Mouse (Mus musculus): ENCODE results near the gene Emx1. TPM values are rescaled to one million over a fixed set of nuclear protein-coding genes. Genes with fewer than 3 reads are reported as not detected.
"Not testable (repeated sequence)": the region's sequence is repeated elsewhere in the genome, so short reads cannot be mapped to it uniquely, and the experiment has no call there.

The Emx1 gene
- not detected in 2 replicates for polyA plus RNA-seq (2015; fragmentation: Nextera tagmentation; extraction: Ambion mirVana)

DNA sequence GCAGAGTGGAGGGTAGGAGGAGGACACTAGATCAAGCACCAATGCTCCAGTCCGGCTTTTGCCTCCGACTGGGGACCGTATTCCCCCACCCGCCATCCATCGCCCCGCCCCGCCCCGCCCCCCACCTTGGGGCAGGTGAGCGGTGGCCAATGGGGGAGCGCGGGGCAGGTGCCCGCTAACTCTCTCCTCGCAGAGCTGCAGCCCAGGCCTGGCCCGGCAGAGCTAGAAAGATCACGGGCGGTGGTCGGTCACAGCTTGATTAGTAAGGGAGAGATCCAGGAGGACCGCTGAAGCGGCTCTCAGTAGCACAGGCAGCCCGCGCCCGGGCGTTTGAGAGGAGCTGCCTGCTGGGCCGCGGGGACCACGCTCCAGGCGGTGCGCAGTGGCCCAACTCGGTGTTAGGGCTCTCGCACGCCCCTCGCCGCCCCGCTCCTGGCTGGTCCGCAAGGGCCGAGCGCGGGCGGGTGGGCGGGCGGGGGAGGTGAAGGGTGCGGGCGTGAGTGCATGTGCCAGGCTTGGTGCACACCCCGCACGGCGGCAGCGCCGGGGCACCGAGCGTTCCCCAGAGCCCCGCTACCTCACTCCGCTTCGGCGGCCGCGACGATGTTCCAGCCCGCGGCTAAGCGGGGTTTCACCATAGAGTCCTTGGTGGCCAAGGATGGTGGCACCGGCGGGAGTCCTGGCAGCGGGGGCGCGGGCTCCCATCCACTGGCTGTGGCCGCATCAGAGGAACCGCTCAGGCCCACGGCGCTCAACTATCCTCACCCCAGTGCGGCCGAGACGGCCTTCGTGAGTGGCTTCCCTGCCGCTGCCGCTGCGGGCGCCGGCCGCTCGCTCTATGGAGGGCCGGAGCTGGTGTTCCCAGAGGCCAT, at the start of gene Emx1:
Gene Emx1 (plus strand): TSS at position 99 of the 872 bp plus-strand sequence.
- under 1% methylated on average over 58 of the region's 81 CpGs for WGBS
- Histone ChIP-seq H3K4me2 (ENCODE audit: low read depth, low read length) (peak within 1 kb of the TSS; percentile 62), H3K4me1 (replicated peaks; ENCODE audit: control insufficient read depth, insufficient read depth, low read length) (peaks cover 19% of the 10 kb centered on the region), H3K36me3 (ENCODE audit: control insufficient read depth, insufficient read depth, low read length) (no peaks in the 10 kb centered on the region), H3K9me3 (ENCODE audit: control insufficient read depth, low read length) (no peaks in the 10 kb centered on the region), H3K9ac (ENCODE audit: low read length) (no peak within 1 kb of the TSS), H3K27ac (ENCODE audit: low read length) (no peak within 1 kb of the TSS), H3K27me3 (ENCODE audit: control insufficient read depth, insufficient read depth, low read depth, low read length) (peaks cover 82% of the 10 kb centered on the region), H3K4me3 (ENCODE audit: low read length) (peak within 1 kb of the TSS; percentile 45)
- peak; percentile 72 for ATAC-seq (ENCODE audit: low read depth)

DNA sequence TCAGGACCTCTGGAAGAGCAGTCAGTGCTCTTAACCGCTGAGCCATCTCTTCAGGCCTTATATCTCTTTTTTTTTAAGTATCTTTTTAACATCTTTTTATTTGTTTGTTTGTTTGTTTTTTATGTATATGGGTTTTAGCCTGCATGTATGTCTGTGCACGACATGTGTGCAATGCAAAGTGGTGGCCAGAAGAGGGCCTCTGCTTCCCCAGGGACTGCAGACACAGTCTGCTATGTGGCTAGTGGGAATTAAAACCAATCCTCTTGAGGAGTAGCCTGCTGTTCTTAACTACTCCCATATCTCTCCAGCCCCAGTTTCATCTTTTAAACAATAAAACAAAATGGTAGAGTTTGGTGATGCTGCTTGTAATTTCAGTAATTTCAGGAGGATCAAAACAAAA, 47.7 kb upstream of the Emx1 start:
- ATAC-seq (ENCODE audit: low read depth) = no peak
- no peak overlapping the region for H3K27ac ChIP-seq (ENCODE audit: low read length)
- no peaks in the 10 kb centered on the region for H3K9me3 ChIP-seq (ENCODE audit: control insufficient read depth, low read length)
- no peak overlapping the region for H3K4me3 ChIP-seq (ENCODE audit: low read length)
- no peak overlapping the region for H3K4me2 ChIP-seq (ENCODE audit: low read depth, low read length)
- H3K36me3 ChIP-seq (ENCODE audit: control insufficient read depth, insufficient read depth, low read length) = no peaks in the 10 kb centered on the region
- no peaks in the 10 kb centered on the region for H3K27me3 ChIP-seq (ENCODE audit: control insufficient read depth, insufficient read depth, low read depth, low read length)
- no peak overlapping the region for H3K9ac ChIP-seq (ENCODE audit: low read length)
- WGBS = 91% methylated on average over 2 of the region's 2 CpGs
- H3K4me1 ChIP-seq (replicated peaks; ENCODE audit: control insufficient read depth, insufficient read depth, low read length) = peaks cover 5% of the 10 kb centered on the region; the same call in 1 of the 2 replicates

DNA sequence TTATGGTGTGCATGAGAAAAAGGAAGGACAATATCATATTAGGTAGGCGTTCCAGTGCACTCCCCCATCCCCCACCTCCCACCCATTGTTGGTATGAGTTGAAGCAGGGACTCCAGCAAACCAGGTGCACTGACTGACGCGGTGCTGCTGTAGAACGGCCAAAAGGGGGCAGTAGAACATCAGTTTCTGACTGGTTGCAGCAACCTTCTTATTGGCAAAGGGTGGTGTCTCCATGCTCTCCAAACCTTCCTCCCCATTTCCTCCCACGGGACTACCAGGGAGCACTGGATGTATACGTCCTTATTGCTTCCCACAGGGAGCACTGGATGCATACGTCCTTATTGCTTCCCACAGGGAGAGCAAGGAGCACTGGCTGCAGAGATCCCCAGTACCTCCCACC, 46.2 kb upstream of the Emx1 start:
- not testable (repeated sequence) for H3K9me3 ChIP-seq (ENCODE audit: control insufficient read depth, low read length); H3K27ac ChIP-seq (ENCODE audit: low read length); H3K36me3 ChIP-seq (ENCODE audit: control insufficient read depth, insufficient read depth, low read length); H3K4me3 ChIP-seq (ENCODE audit: low read length); ATAC-seq (ENCODE audit: low read depth); H3K9ac ChIP-seq (ENCODE audit: low read length); H3K4me2 ChIP-seq (ENCODE audit: low read depth, low read length); H3K27me3 ChIP-seq (ENCODE audit: control insufficient read depth, insufficient read depth, low read depth, low read length); H3K4me1 ChIP-seq (replicated peaks; ENCODE audit: control insufficient read depth, insufficient read depth, low read length)
- 6% methylated on average over 6 of the region's 7 CpGs for WGBS

DNA sequence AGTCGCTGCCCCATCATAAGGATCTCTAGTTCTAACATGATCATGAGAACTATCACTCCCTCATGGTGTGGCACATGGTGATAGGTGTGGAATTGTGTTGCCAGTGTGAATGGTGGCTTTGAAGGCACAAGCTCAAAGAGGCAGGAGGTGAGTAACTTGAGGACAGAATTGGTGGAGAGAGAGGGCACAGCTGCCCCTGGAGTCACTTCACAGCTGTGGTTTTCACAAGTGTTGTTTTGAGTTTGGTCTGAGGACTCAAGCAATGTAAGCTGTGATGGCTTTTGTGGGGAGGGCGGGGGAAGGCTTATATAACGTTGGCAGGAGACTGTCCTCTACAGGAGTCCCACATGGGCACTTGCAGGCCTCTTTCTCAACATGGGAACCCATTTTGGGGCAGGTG, 42.8 kb upstream of the Emx1 start:
- H3K27ac ChIP-seq (ENCODE audit: low read length) = no peak overlapping the region
- 55% methylated on average over 3 of the region's 3 CpGs for WGBS
- H3K4me1 ChIP-seq (replicated peaks; ENCODE audit: control insufficient read depth, insufficient read depth, low read length) = no peaks in the 10 kb centered on the region
- no peak for ATAC-seq (ENCODE audit: low read depth)
- H3K27me3 ChIP-seq (ENCODE audit: control insufficient read depth, insufficient read depth, low read depth, low read length) = no peaks in the 10 kb centered on the region
- no peak overlapping the region for H3K4me3 ChIP-seq (ENCODE audit: low read length)
- no peaks in the 10 kb centered on the region for H3K36me3 ChIP-seq (ENCODE audit: control insufficient read depth, insufficient read depth, low read length)
- H3K4me2 ChIP-seq (ENCODE audit: low read depth, low read length) = no peak overlapping the region
- no peak overlapping the region for H3K9ac ChIP-seq (ENCODE audit: low read length)
- H3K9me3 ChIP-seq (ENCODE audit: control insufficient read depth, low read length) = no peaks in the 10 kb centered on the region

DNA sequence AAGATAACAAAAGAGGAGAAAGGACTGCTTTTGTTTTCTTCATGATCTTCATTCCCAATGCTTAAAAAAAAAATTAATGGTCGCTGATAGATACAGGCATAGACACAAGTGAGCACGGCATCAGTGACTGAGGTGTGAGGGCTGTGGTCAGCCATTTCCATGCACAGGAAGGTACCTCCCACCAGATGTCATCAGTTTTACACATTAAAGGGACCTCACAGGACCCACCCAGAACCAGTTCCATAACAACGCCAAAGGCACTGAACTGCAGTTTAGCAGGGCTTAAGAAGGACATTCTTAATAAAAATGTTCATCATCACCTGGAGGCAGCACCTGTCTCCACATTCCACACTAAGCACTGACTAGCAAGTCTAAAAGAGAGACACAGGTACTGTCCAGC, 39.6 kb upstream of the Emx1 start:
- ATAC-seq (ENCODE audit: low read depth) = no peak
- no peak overlapping the region for H3K4me3 ChIP-seq (ENCODE audit: low read length)
- no peak overlapping the region for H3K27ac ChIP-seq (ENCODE audit: low read length)
- H3K9ac ChIP-seq (ENCODE audit: low read length) = no peak overlapping the region
- no peaks in the 10 kb centered on the region for H3K4me1 ChIP-seq (replicated peaks; ENCODE audit: control insufficient read depth, insufficient read depth, low read length)
- H3K27me3 ChIP-seq (ENCODE audit: control insufficient read depth, insufficient read depth, low read depth, low read length) = no peaks in the 10 kb centered on the region
- no peaks in the 10 kb centered on the region for H3K9me3 ChIP-seq (ENCODE audit: control insufficient read depth, low read length)
- H3K36me3 ChIP-seq (ENCODE audit: control insufficient read depth, insufficient read depth, low read length) = no peaks in the 10 kb centered on the region
- H3K4me2 ChIP-seq (ENCODE audit: low read depth, low read length) = no peak overlapping the region
- WGBS = 46% methylated on average over 3 of the region's 3 CpGs

DNA sequence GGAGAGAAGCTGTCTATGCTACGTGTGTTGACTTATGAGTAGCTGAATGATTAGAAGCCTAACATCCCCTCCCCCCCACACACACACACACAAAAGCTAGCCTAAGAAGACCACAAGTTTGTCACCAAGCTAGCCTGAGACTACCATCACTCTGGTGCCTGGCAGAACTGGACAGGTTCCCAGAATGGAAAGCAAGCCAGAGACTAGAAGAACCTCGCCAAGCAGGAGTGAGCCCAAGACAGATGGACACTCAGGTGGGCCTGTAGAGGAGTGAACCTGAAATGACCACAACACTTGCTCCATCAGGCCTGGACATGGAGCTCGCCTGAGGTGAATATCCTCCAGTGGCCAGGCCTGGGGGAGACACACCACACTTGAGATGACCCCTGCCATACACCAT, 36.9 kb upstream of the Emx1 start:
- 67% methylated on average over 3 of the region's 3 CpGs for WGBS
- Histone ChIP-seq H3K9ac (ENCODE audit: low read length) (no peak overlapping the region), H3K27ac (ENCODE audit: low read length) (no peak overlapping the region), H3K36me3 (ENCODE audit: control insufficient read depth, insufficient read depth, low read length) (no peaks in the 10 kb centered on the region), H3K4me2 (ENCODE audit: low read depth, low read length) (no peak overlapping the region), H3K4me3 (ENCODE audit: low read length) (no peak overlapping the region), H3K9me3 (ENCODE audit: control insufficient read depth, low read length) (no peaks in the 10 kb centered on the region), H3K4me1 (replicated peaks; ENCODE audit: control insufficient read depth, insufficient read depth, low read length) (peaks cover 2% of the 10 kb centered on the region; the same call in 1 of the 2 replicates), H3K27me3 (ENCODE audit: control insufficient read depth, insufficient read depth, low read depth, low read length) (no peaks in the 10 kb centered on the region)
- ATAC-seq (ENCODE audit: low read depth) = no peak

DNA sequence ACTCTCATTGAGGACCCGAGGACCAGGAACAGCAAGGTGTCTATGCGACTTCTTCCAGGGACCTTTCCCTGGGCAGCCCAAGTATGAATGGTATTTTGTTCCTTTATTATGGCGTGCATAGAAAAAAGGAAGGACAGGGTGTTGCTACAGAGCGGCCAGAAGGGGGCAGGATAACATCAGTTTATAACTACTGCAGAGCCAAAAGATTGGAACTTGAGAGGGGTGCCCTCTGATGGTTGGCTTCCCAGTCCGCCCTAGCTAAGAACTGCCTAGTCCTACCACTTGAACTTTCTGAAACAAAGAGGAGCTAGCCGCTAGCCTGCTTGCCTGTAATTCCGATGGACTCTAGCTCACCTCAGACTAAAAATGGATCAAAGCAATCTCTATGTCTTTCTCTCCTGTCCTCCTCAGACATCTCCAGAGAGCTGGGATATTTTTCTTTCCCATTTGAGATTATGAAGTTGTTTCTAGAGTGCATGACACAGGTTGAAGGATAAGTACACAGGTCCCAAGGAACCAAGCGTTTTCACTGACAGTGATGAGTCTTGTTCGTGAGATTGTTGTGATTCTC, 33.2 kb upstream of the Emx1 start:
- H3K4me3 ChIP-seq (ENCODE audit: low read length) = no peak overlapping the region
- H3K9ac ChIP-seq (ENCODE audit: low read length) = no peak overlapping the region
- H3K27ac ChIP-seq (ENCODE audit: low read length) = no peak overlapping the region
- no peaks in the 10 kb centered on the region for H3K9me3 ChIP-seq (ENCODE audit: control insufficient read depth, low read length)
- H3K4me2 ChIP-seq (ENCODE audit: low read depth, low read length) = no peak overlapping the region
- 11% methylated on average over 9 of the region's 9 CpGs for WGBS
- peak; percentile 67; the same call in 1 of the 2 replicates for ATAC-seq (ENCODE audit: low read depth)
- H3K4me1 ChIP-seq (replicated peaks; ENCODE audit: control insufficient read depth, insufficient read depth, low read length) = peaks cover 2% of the 10 kb centered on the region; the same call in 1 of the 2 replicates
- no peaks in the 10 kb centered on the region for H3K27me3 ChIP-seq (ENCODE audit: control insufficient read depth, insufficient read depth, low read depth, low read length)
- no peaks in the 10 kb centered on the region for H3K36me3 ChIP-seq (ENCODE audit: control insufficient read depth, insufficient read depth, low read length)

DNA sequence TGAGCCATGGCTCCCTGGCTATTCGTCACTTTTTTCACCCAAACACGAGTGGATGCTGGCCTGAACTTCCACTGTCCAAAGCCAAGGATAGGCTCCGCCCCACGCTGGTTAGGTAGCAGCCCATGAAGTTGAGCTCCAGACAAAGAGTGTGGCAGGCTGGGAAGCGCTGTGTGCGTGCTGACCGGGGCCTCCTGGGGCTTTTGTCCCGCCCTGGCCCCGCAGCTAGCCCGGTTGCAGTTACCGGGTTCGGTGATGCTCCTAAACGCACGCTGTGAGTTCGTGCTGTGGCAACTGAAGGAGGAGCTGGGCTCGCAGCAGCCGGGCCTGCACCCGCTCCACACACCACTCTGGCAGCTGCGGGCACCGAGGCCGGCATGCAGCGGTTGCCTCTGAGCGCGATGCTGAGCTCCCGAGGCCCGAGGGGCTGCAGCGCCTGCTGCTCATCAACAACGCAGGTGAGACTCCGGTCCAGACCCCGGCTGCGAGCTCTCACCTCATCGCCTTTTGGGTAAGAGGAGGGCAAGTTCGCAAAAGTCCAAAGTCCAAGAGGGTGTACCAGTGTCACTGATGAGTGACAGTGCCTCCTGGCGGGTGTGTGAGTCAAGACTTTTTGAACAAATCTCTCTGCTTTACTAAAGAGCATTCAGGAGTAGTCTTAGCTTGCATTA, 32.2 kb upstream of the Emx1 start:
- peak overlapping the region; percentile 74 for H3K9ac ChIP-seq (ENCODE audit: low read length)
- peak overlapping the region; percentile 89 for H3K4me2 ChIP-seq (ENCODE audit: low read depth, low read length)
- H3K27me3 ChIP-seq (ENCODE audit: control insufficient read depth, insufficient read depth, low read depth, low read length) = no peaks in the 10 kb centered on the region
- WGBS = 1% methylated on average over 34 of the region's 34 CpGs
- H3K9me3 ChIP-seq (ENCODE audit: control insufficient read depth, low read length) = no peaks in the 10 kb centered on the region
- no peaks in the 10 kb centered on the region for H3K36me3 ChIP-seq (ENCODE audit: control insufficient read depth, insufficient read depth, low read length)
- H3K4me3 ChIP-seq (ENCODE audit: low read length) = peak overlapping the region; percentile 60
- peak; percentile 77 for ATAC-seq (ENCODE audit: low read depth)
- H3K4me1 ChIP-seq (replicated peaks; ENCODE audit: control insufficient read depth, insufficient read depth, low read length) = peaks cover 2% of the 10 kb centered on the region; the same call in 1 of the 2 replicates
- peak overlapping the region; percentile 17; the same call in 1 of the 2 replicates for H3K27ac ChIP-seq (ENCODE audit: low read length)

DNA sequence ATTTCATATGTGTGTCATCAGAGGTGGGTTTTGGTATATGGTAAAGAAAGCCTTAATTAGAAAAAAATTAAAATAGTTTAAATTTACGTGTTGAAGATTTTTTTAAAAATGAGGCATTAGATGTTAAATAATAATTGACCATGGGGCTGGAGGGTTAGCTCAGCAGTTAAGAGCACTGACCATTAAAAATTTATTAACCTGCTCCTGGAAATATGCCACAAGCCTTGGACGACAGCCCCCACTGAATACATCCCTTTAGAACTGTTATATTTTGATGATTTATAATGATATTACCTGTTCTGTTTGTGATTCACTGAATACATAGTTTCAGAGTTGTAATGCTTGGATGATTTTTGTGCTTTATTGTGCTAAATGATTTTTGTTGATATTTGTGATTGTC, 30.7 kb upstream of the Emx1 start:
- WGBS = 73% methylated on average over 2 of the region's 2 CpGs
- not testable (repeated sequence) for H3K4me1 ChIP-seq (replicated peaks; ENCODE audit: control insufficient read depth, insufficient read depth, low read length); ATAC-seq (ENCODE audit: low read depth); H3K9ac ChIP-seq (ENCODE audit: low read length); H3K9me3 ChIP-seq (ENCODE audit: control insufficient read depth, low read length); H3K36me3 ChIP-seq (ENCODE audit: control insufficient read depth, insufficient read depth, low read length); H3K27me3 ChIP-seq (ENCODE audit: control insufficient read depth, insufficient read depth, low read depth, low read length); H3K27ac ChIP-seq (ENCODE audit: low read length); H3K4me3 ChIP-seq (ENCODE audit: low read length); H3K4me2 ChIP-seq (ENCODE audit: low read depth, low read length)
